Mouse (Mus musculus): Measurements from ENCODE around the gene Stat6. TPM values are rescaled to one million over a fixed set of nuclear protein-coding genes. Genes with fewer than 3 reads are reported as not detected.
A peak's percentile ranks its signal among the peaks of the same experiment; 100 is the strongest.

The Stat6 gene
- polyA plus RNA-seq, 1 experiment from 2014 or later = 27.0 TPM

DNA sequence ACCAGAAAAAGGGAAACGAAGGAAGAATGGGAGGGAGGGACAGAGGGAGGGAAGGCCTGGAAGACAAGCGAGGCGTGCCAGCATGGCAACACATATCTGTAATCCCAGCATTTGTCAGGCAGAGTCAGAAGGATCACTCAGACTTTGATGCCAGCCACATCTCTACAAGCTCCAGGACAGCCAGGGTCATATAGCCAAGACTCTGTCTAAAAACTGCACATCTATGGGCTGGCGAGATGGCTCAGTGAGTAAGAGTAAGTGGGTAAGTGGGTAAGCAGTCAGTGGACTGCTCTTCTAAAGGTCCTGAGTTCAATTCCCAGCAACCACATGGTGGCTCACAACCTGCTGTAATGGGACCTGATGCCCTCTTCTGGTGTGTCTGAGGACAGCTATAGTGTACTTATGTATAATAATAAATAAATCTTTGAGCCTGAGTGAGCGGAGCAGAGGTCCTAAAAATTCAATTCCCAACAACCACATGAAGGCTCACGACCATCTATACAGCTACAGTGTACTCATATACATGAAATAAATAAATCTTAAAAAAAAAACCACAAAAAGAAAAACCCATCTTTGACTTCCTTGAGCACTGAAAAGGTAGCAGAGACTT lies 31.4 kb downstream of the Stat6 start:
- peaks cover 7% of the 10 kb centered on the region for H3K4me1 ChIP-seq (replicated peaks; ENCODE audit: insufficient read depth, low read length)
- no peak for TF ChIP-seq CTCF (IDR thresholded peaks at IDR 0.05; ENCODE audit: low read depth)
- no peak overlapping the region for H3K4me2 ChIP-seq (ENCODE audit: low read length)
- H3K27me3 ChIP-seq (ENCODE audit: insufficient read depth, low read length) = no peaks in the 10 kb centered on the region
- WGBS = 92% methylated on average over 6 of the region's 6 CpGs
- no peak for ATAC-seq (replicated peaks; ENCODE audit: low FRiP score, low read depth)
- no peak for DNase-seq (ENCODE audit: low spot score)
- no peaks in the 10 kb centered on the region for H3K36me3 ChIP-seq (ENCODE audit: insufficient read depth, low read length)
- H3K9ac ChIP-seq (ENCODE audit: low read depth, low read length) = no peak overlapping the region
- no peak overlapping the region for H3K4me3 ChIP-seq (replicated peaks; ENCODE audit: low read depth, low read length)
- H3K9me3 ChIP-seq (replicated peaks; ENCODE audit: low read length) = no peaks in the 10 kb centered on the region
- no peak overlapping the region for H3K27ac ChIP-seq

DNA sequence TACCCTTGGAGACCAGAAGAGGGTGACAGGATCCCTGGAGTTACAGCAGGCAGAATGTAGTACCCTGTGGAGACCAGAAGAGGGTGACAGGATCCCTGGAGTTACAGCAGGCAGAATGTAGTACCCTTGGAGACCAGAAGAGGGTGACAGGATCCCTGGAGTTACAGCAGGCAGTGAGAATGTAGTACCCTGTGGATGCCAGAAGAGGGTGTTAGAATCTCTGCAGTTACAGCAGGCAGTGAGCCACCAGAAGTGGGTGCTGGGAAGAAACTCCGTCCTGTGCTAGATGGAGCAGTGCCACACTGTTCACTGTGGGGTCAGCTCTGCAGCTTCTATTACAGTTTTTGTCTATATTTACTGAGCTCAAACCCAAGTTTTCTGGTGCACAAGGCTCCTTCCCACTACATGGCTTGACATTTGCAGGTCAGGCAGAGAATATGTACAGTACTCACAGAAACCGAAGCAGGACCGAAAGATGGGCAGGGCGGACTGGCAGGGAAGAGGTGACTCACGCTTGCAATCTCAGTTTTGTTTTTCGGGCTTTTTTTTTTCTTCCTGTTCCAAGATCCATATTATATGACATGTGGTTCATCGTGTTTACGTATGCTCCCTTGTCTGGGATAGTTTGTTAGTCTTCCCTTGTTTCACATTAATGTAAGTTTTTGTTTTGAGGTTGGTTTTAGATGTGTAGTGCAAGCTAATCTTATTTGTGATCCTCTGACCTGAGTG lies 32.2 kb downstream of the Stat6 start:
- 76% methylated on average over 8 of the region's 8 CpGs for WGBS
- Histone ChIP-seq H3K9me3 (replicated peaks; ENCODE audit: low read length) (no peaks in the 10 kb centered on the region), H3K4me3 (replicated peaks; ENCODE audit: low read depth, low read length) (no peak overlapping the region), H3K27ac (peak overlapping the region; percentile 20; the same call in 1 of the 2 replicates), H3K4me1 (replicated peaks; ENCODE audit: insufficient read depth, low read length) (no peaks in the 10 kb centered on the region), H3K36me3 (ENCODE audit: insufficient read depth, low read length) (no peaks in the 10 kb centered on the region), H3K9ac (ENCODE audit: low read depth, low read length) (no peak overlapping the region), H3K4me2 (ENCODE audit: low read length) (no peak overlapping the region), H3K27me3 (ENCODE audit: insufficient read depth, low read length) (no peaks in the 10 kb centered on the region)
- DNase-seq (ENCODE audit: low spot score) (peak; percentile 98), ATAC-seq (replicated peaks; ENCODE audit: low FRiP score, low read depth) (peak; percentile 9; the same call in 1 of the 2 replicates)
- peak; percentile 100 for TF ChIP-seq CTCF (IDR thresholded peaks at IDR 0.05; ENCODE audit: low read depth)

DNA sequence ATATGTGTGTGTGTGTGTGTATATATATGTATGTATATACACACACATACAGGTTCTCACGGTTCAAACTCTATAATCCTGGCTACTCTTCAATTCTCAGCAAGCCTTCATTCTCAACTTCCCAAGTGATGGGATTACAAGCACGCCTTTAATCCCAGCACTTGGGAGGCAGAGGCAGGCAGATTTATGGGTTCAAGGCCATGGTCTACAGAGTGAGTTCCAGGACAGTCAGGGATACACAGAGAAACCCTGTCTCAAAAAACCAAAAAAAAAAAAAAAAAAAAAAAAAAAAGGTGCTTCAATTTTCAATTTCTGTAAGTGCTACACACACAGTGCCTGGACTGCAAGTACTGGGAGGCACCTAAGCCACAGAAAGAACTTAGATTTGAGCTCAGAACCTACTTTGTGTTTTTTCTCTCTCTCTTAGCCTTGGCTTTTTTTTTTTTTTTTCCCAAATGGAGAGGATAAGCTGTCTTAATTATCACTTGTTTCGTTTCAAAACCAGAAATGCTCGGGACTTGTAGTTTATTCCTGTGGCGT lies 33.1 kb downstream of the Stat6 start:
- no peaks in the 10 kb centered on the region for H3K27me3 ChIP-seq (ENCODE audit: insufficient read depth, low read length)
- peak overlapping the region; percentile 38; the same call in 1 of the 2 replicates for H3K9ac ChIP-seq (ENCODE audit: low read depth, low read length)
- H3K4me1 ChIP-seq (replicated peaks; ENCODE audit: insufficient read depth, low read length) = no peaks in the 10 kb centered on the region
- no peaks in the 10 kb centered on the region for H3K36me3 ChIP-seq (ENCODE audit: insufficient read depth, low read length)
- 44% methylated on average over 5 of the region's 5 CpGs for WGBS
- no peak for ATAC-seq (replicated peaks; ENCODE audit: low FRiP score, low read depth)
- H3K9me3 ChIP-seq (replicated peaks; ENCODE audit: low read length) = no peaks in the 10 kb centered on the region
- peak overlapping the region; percentile 76 for H3K4me3 ChIP-seq (replicated peaks; ENCODE audit: low read depth, low read length)
- H3K27ac ChIP-seq = peak overlapping the region; percentile 69
- DNase-seq (ENCODE audit: low spot score) = no peak
- no peak for TF ChIP-seq CTCF (IDR thresholded peaks at IDR 0.05; ENCODE audit: low read depth)
- H3K4me2 ChIP-seq (ENCODE audit: low read length) = peak overlapping the region; percentile 69

DNA sequence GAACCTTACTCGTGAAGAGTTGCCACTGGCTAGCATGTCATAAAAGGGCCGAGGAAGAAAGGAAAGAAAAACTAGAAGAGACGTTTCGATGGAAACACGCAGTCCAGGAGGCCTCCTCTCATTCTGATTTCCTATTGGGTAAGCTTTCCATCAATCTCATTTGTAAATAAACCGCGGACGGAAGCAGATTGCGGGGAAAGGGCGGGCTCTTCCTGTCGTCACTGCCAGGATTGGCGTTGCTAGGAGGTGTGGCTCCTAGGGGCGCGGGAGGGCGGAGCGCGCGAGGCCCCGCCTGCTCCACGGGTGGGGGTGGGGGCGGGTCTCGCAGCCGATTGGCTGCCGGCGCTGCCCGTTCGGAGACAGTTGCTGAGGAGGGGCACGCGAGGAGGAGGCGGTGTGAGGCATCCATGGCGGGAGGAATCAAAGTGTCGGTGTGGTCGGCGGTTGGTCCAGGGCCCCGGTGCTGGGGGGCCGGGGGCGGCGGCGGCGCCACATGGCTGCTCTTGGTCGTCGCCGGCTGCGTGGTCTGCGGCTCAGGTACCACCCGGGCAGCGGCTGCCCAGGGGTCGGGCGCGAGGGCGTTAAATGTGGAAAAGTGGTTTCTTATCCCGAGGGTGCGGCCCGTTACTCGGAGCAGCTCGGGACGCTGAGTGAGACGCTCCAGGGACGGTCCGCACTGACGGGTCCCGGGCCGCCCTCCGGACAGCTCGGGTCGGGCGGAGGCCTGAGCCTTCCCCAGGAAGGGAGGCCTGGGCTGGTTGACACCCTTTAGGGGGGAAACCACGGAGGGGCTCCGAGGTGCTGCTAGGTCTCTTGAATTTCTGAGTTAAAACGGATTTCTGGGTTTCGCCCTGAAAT lies 34.1 kb downstream of the Stat6 start:
- Histone ChIP-seq H3K27me3 (ENCODE audit: insufficient read depth, low read length) (no peaks in the 10 kb centered on the region), H3K27ac (peak overlapping the region; percentile 69), H3K36me3 (ENCODE audit: insufficient read depth, low read length) (no peaks in the 10 kb centered on the region), H3K9ac (ENCODE audit: low read depth, low read length) (peak overlapping the region; percentile 69), H3K4me3 (replicated peaks; ENCODE audit: low read depth, low read length) (peak overlapping the region; percentile 76), H3K9me3 (replicated peaks; ENCODE audit: low read length) (no peaks in the 10 kb centered on the region), H3K4me2 (ENCODE audit: low read length) (peak overlapping the region; percentile 97), H3K4me1 (replicated peaks; ENCODE audit: insufficient read depth, low read length) (no peaks in the 10 kb centered on the region)
- peak; percentile 94 for ATAC-seq (replicated peaks; ENCODE audit: low FRiP score, low read depth)
- WGBS = under 1% methylated on average over 71 of the region's 71 CpGs
- DNase-seq (ENCODE audit: low spot score) = peak; percentile 100
- 0 out of 2 replicates have a peak, but pooled peaks have one; percentile 1 for TF ChIP-seq CTCF (IDR thresholded peaks at IDR 0.05; ENCODE audit: low read depth)

DNA sequence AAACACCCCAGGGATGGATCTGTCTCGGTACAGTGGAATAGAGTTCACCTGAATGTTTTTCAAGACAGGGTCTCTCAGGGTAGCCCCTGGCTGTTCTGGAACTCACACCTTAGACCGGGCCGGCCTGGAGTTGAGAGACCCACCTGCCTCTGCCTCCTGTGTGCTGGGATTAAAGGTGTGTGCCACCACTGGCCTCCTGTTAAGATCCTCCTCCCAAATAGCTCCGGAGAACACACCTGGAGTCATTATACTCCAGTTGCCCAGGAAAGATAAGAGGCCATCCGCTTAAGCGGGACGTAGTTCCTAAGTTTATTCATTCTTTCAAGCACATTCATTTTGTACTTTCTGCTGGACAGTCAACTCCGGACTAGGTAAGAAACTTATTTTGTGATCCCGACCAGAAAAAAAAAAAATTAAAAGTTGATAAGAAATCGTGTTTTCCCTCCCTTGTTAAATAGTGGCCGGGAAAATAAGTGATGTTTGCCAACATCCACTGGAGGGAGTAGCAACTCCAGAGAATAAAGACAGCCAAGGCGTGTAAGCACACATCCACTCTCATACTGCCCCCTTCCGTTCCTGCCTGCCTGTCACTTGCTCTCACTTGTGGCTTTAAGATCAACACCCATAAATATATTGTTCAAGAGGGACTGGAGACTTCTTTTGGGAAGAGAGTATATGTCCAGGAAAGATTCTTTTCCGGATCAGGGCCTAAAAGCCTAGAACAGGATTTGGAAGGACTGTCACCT lies 35.0 kb downstream of the Stat6 start:
- peak overlapping the region; percentile 76 for H3K4me3 ChIP-seq (replicated peaks; ENCODE audit: low read depth, low read length)
- peak; percentile 99 for TF ChIP-seq CTCF (IDR thresholded peaks at IDR 0.05; ENCODE audit: low read depth)
- peak; percentile 97 for DNase-seq (ENCODE audit: low spot score)
- ATAC-seq (replicated peaks; ENCODE audit: low FRiP score, low read depth) = no peak
- no peaks in the 10 kb centered on the region for H3K27me3 ChIP-seq (ENCODE audit: insufficient read depth, low read length)
- H3K36me3 ChIP-seq (ENCODE audit: insufficient read depth, low read length) = no peaks in the 10 kb centered on the region
- H3K27ac ChIP-seq = peak overlapping the region; percentile 56; the same call in 1 of the 2 replicates
- H3K9ac ChIP-seq (ENCODE audit: low read depth, low read length) = peak overlapping the region; percentile 69
- no peaks in the 10 kb centered on the region for H3K4me1 ChIP-seq (replicated peaks; ENCODE audit: insufficient read depth, low read length)
- WGBS = 8% methylated on average over 14 of the region's 14 CpGs
- H3K9me3 ChIP-seq (replicated peaks; ENCODE audit: low read length) = no peaks in the 10 kb centered on the region
- peak overlapping the region; percentile 97 for H3K4me2 ChIP-seq (ENCODE audit: low read length)

Measured in kidney, postnatal 0 days (tissue).